Comparison of ENCODE assay signal across 22 mouse cellular contexts in the genomic region with DNA sequence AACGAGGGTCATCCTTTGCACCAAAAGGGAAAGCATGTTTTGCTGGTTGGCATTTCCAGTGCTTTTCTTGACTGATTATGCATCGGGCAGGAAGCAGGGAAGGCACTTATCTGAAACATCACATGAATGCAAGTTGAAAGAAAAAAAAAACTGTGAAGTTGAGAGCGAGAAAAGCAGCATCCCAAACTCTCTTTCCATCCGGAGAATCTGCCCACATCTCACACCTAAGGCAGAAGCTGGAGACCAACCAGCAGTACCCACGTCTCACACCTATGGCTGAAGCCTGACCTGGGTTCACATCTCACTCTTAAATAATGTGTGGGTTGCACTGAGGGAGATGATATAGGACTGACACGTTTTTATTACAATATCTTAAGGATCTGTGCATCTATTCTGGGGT.
DNase-seq lines count a peak whose midpoint lies in the region; ATAC-seq lines count a peak whose summit lies in the region.
"Had no signal": no experiment of that assay in that cellular context is flagged by ENCODE, and none has a peak within 500 bp of the region (broad histone marks: within the 10 kb centered on the region; RNA-seq: fewer than 3 reads in every experiment).

No protein-coding gene starts in this region.

- no peaks in the 10 kb centered on the region for H3K27me3 ChIP-seq in midbrain, embryonic 11.5 days (ENCODE audit: control insufficient read depth, insufficient read depth, low read length)
- peaks cover 27% of the 10 kb centered on the region for H3K27me3 ChIP-seq in midbrain, embryonic 10.5 days (ENCODE audit: low read depth, poor library complexity, severe bottlenecking)
- H3K27me3 ChIP-seq: CH12.LX, Patski had no signal

- H3K9ac ChIP-seq in midbrain, embryonic 11.5 days (ENCODE audit: low read length): no peak overlapping the region

- 76% methylated on average over 6 of the region's 6 CpGs for WGBS in midbrain, embryonic 11.5 days
- 79% methylated on average over 6 of the region's 6 CpGs for WGBS in midbrain, embryonic 10.5 days

- no peaks in the 10 kb centered on the region for H3K36me3 ChIP-seq in midbrain, embryonic 11.5 days (ENCODE audit: control insufficient read depth, insufficient read depth, low read length)
- no peaks in the 10 kb centered on the region for H3K36me3 ChIP-seq in midbrain, embryonic 10.5 days
- H3K36me3 ChIP-seq: G1E had no signal

- no peak for DNase-seq in frontal cortex, postnatal 14 days (ENCODE audit: low spot score in 2 of 2)
- DNase-seq in midbrain, embryonic 11.5 days (ENCODE audit: low spot score, missing footprints): peak; percentile 59
- no peak for DNase-seq in midbrain, embryonic 10.5 days (ENCODE audit: low spot score)
- DNase-seq in brain, adult 2 months (ENCODE audit: low read depth, low spot score): peak; percentile 61
- DNase-seq in right cerebral cortex, postnatal 14 days: no peak
- DNase-seq: adrenal gland, adult 2 months; adrenal gland, adult 8-10 months; adrenal gland, postnatal 10 days; adrenal gland, postnatal 14 days; adrenal gland, postnatal 25 days; adrenal gland, postnatal 36 days; B cell, adult 2 months; cerebellum, adult 11 months; cerebellum, adult 11-12 months; cerebellum, adult 18-20 months; cerebellum, adult 2 months had no signal

- H3K27ac ChIP-seq in midbrain, embryonic 11.5 days (ENCODE audit: low read depth, low read length): no peak overlapping the region
- H3K27ac ChIP-seq in midbrain, embryonic 10.5 days (replicated peaks): no peak overlapping the region

- peak; percentile 59 for ATAC-seq in frontal cortex, adult (ENCODE audit: low TSS enrichment)
- ATAC-seq in midbrain, embryonic 11.5 days (ENCODE audit: low FRiP score): no peak
- ATAC-seq: activated CD4-positive, CD25-positive, alpha-beta regulatory T cell, adult 4 months; CD4-positive, CD25-positive, alpha-beta regulatory T cell, adult 4 months; Patski had no signal

- no peaks in the 10 kb centered on the region for H3K4me1 ChIP-seq in midbrain, embryonic 11.5 days (ENCODE audit: control insufficient read depth, insufficient read depth, low read length)
- H3K4me1 ChIP-seq in midbrain, embryonic 10.5 days: peaks cover 27% of the 10 kb centered on the region

- no peaks in the 10 kb centered on the region for H3K9me3 ChIP-seq in midbrain, embryonic 11.5 days (ENCODE audit: control insufficient read depth, low read length)
- no peaks in the 10 kb centered on the region for H3K9me3 ChIP-seq in midbrain, embryonic 10.5 days (replicated peaks)

- no peak overlapping the region for H3K4me3 ChIP-seq in midbrain, embryonic 11.5 days (ENCODE audit: low read depth, low read length)
- no peak overlapping the region for H3K4me3 ChIP-seq in midbrain, embryonic 10.5 days

- H3K4me2 ChIP-seq in midbrain, embryonic 11.5 days: no peak overlapping the region

Comparison
In these comparisons a context has a peak if more than half of its experiments do, and no peak if none do; other contexts are left out.
1. DNase-seq: peak in midbrain, embryonic 11.5 days (single experiment) and brain, adult 2 months (single experiment); none in frontal cortex, postnatal 14 days (0 of 2), midbrain, embryonic 10.5 days (single experiment) and right cerebral cortex, postnatal 14 days (single experiment).